Mouse (Mus musculus) lung, postnatal 0 days (tissue): ENCODE data around the gene Gm20388. TPM values are rescaled to one million over a fixed set of nuclear protein-coding genes. Genes with fewer than 3 reads are reported as not detected.

Source experiments
- ATAC-seq: fragments of 200-750 bp; cut with Nextera tagmentation; 2 replicates; pipeline ENCODE4 v1.8.0; 2017; ENCODE audit warnings: moderate library complexity
- DNase-seq: peaks from one replicate; pipeline ENCODE4 v3.0.0-alpha.2; 2016; ENCODE audit warnings: low spot score
- H3K27ac ChIP-seq: fragments of 300-500 bp; sonication (generic); 2 replicates; pipeline ENCODE4 v1.5.1; 2014; ENCODE audit warnings: antibody characterized with exemption, mild to moderate bottlenecking, low read length, mixed read lengths
- H3K27me3 ChIP-seq: fragments of 300-500 bp; sonication (generic); replicated peaks from 2 replicates; pipeline ENCODE4 v1.6.1; 2014; ENCODE audit warnings: low read length, mixed read lengths; ENCODE audit not compliant: insufficient read depth
- H3K36me3 ChIP-seq: fragments of 300-500 bp; sonication (generic); 2 replicates; pipeline ENCODE4 v1.6.1; 2014; ENCODE audit warnings: low read length, mixed read lengths; ENCODE audit not compliant: insufficient read depth
- H3K4me1 ChIP-seq: fragments of 300-500 bp; sonication (generic); 2 replicates; pipeline ENCODE4 v1.6.1; 2014; ENCODE audit warnings: antibody characterized with exemption, low read depth, low read length, mixed read lengths; ENCODE audit not compliant: insufficient read depth
- H3K4me2 ChIP-seq: fragments of 300-500 bp; sonication (generic); replicated peaks from 2 replicates; pipeline ENCODE4 v1.6.1; 2014; ENCODE audit warnings: low read depth, mild to moderate bottlenecking, low read length, moderate library complexity, mixed read lengths
- H3K4me3 ChIP-seq: fragments of 300-500 bp; sonication (generic); 2 replicates; pipeline ENCODE4 v1.5.1; 2014; ENCODE audit warnings: low read depth, low read length
- H3K9ac ChIP-seq: fragments of 300-500 bp; sonication (generic); replicated peaks from 2 replicates; pipeline ENCODE4 v1.6.1; 2014; ENCODE audit warnings: low read depth, mild to moderate bottlenecking
- H3K9me3 ChIP-seq: fragments of 300-500 bp; sonication (generic); 2 replicates; pipeline ENCODE4 v1.6.1; 2016; ENCODE audit warnings: low read length, mixed read lengths
- CTCF ChIP-seq: IDR thresholded peaks from 2 replicates; pipeline ENCODE4 v1.5.1; 2016; ENCODE audit warnings: antibody characterized with exemption, mild to moderate bottlenecking
- EP300 ChIP-seq: IDR thresholded peaks from 2 replicates; pipeline ENCODE4 v1.6.1; 2016; ENCODE audit warnings: antibody characterized with exemption, mild to moderate bottlenecking, control low read depth
- WGBS: fragments of 180-500 bp; shearing (Covaris S2); extraction: QIAGEN DNeasy Blood & Tissue Kit; methylation state at CpG from one replicate; pipeline ENCODE4 v1.1.7; 2014; 5-methylcytosine and 5-hydroxymethylcytosine counted together
- polyA plus RNA-seq: library from polyadenylated mRNA; unstranded; fragments of >200 nt; fragmentation: Nextera tagmentation; extraction: Ambion mirVana; gene quantifications from 2 replicates; pipeline ENCODE4 v1.2.1, GENCODE M21; 2015

Gm20388 gene
- polyA plus RNA-seq, 1 experiment from 2014 or later = not detected

- 64% methylated on average over 9 of the region's 9 CpGs for WGBS
- no peak for DNase-seq
Observed at GRCm38 (mm10) chr8:122573577-122573976, 2662.9 kb downstream of the Gm20388 start.

GRCm38 (mm10) chr8:122574264-122574663 is 2663.6 kb downstream of the Gm20388 start:
- Histone ChIP-seq H3K4me2 (no peak overlapping the region), H3K9ac (no peak overlapping the region), H3K9me3 (no peaks in the 10 kb centered on the region), H3K27ac (no peak overlapping the region), H3K27me3 (no peaks in the 10 kb centered on the region), H3K4me1 (peaks cover 21% of the 10 kb centered on the region; the same call in 1 of the 2 replicates), H3K4me3 (no peak overlapping the region), H3K36me3 (no peaks in the 10 kb centered on the region)
- ATAC-seq (no peak), DNase-seq (no peak)
- 33% methylated on average over 3 of the region's 3 CpGs for WGBS
- no peak for TF ChIP-seq EP300
- TF ChIP-seq CTCF = no peak

More at GRCm38 (mm10) chr8:122573577-122573976, 2662.9 kb downstream of the Gm20388 start:
- no peaks in the 10 kb centered on the region for H3K9me3 ChIP-seq
- peaks cover 27% of the 10 kb centered on the region; the same call in 1 of the 2 replicates for H3K4me1 ChIP-seq
- no peaks in the 10 kb centered on the region for H3K36me3 ChIP-seq
- no peak overlapping the region for H3K27ac ChIP-seq
- no peak overlapping the region for H3K4me3 ChIP-seq
- H3K27me3 ChIP-seq = no peaks in the 10 kb centered on the region
- ATAC-seq = no peak
- H3K9ac ChIP-seq = no peak overlapping the region
- TF ChIP-seq EP300 (no peak), CTCF (no peak)
- no peak overlapping the region for H3K4me2 ChIP-seq

GRCm38 (mm10) chr8:122574667-122575251 is 2664.1 kb downstream of the Gm20388 start:
- ATAC-seq (no peak), DNase-seq (no peak)
- H3K4me2 ChIP-seq = peak overlapping the region; percentile 95; the same call in 1 of the 2 replicates
- no peak for TF ChIP-seq CTCF
- no peak for TF ChIP-seq EP300
- no peaks in the 10 kb centered on the region for H3K9me3 ChIP-seq
- H3K27ac ChIP-seq = peak overlapping the region; percentile 44
- H3K27me3 ChIP-seq = no peaks in the 10 kb centered on the region
- no peak overlapping the region for H3K9ac ChIP-seq
- H3K36me3 ChIP-seq = no peaks in the 10 kb centered on the region
- H3K4me3 ChIP-seq = no peak overlapping the region
- peaks cover 21% of the 10 kb centered on the region; the same call in 1 of the 2 replicates for H3K4me1 ChIP-seq
- 35% methylated on average over 10 of the region's 10 CpGs for WGBS

GRCm38 (mm10) chr8:122575286-122575685 is 2664.6 kb downstream of the Gm20388 start:
- peak overlapping the region; percentile 95 for H3K4me2 ChIP-seq
- no peak for TF ChIP-seq EP300
- TF ChIP-seq CTCF = no peak
- ATAC-seq (peak; percentile 20), DNase-seq (no peak)
- no peaks in the 10 kb centered on the region for H3K27me3 ChIP-seq
- no peak overlapping the region for H3K9ac ChIP-seq
- WGBS = 37% methylated on average over 8 of the region's 8 CpGs
- H3K4me1 ChIP-seq = peaks cover 21% of the 10 kb centered on the region; the same call in 1 of the 2 replicates
- H3K4me3 ChIP-seq = no peak overlapping the region
- no peaks in the 10 kb centered on the region for H3K9me3 ChIP-seq
- H3K36me3 ChIP-seq = no peaks in the 10 kb centered on the region
- peak overlapping the region; percentile 44 for H3K27ac ChIP-seq

DNA sequence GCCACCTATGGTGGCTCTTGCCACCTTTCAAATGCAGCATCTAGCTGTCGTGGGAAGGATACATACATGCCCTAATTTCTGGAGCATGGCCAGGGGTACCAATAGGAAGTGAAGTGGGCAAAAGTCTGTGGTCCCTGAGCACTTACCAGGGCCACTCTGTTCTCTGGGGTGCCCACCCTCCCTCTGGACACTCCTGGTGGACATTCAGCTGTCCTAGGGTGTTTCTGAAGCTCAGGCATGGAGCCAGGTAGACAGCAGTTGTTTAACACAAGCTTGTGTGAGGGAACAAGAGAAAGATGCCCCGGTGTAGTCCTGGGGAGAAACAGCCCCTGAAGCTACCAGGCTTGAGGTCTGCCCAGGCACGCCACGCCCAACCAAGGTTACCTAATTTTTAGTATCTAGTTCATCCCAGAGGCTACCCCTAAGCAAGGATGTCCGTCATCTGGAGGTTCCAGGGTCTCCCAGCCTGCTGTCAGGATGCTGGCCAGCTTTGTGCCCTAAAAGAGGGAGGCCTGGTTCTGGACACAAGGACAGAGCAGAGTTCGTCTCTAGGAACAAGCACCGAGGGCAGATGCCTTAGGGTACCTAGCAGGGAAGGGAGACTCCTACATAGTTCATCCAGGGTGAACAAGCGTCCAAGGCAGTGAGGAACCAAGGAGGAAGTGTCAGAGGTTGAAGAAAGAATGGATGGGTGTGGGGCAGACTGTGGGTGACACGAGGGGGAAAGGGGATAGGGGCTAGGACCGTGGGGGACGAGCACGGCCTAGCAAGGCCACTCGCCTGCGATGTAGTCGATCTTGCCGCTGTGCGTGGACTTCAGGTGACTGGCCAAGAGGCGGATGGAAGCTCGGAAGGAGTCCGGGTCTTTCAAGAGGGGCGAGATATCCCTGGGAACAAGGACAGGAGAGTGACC is 2665.3 kb downstream of the Gm20388 start:
- Histone ChIP-seq H3K4me1 (peaks cover 21% of the 10 kb centered on the region; the same call in 1 of the 2 replicates), H3K27me3 (no peaks in the 10 kb centered on the region), H3K9ac (peak overlapping the region; percentile 63), H3K4me3 (peak overlapping the region; percentile 61), H3K27ac (peak overlapping the region; percentile 68), H3K9me3 (no peaks in the 10 kb centered on the region), H3K4me2 (peak overlapping the region; percentile 95), H3K36me3 (no peaks in the 10 kb centered on the region)
- no peak for TF ChIP-seq CTCF
- TF ChIP-seq EP300 = no peak
- no peak for DNase-seq
- ATAC-seq = peak; percentile 6
- WGBS = 12% methylated on average over 21 of the region's 21 CpGs

- Histone ChIP-seq H3K4me2 (peak within 1 kb of the TSS; percentile 95), H3K4me1 (peaks cover 21% of the 10 kb centered on the region; the same call in 1 of the 2 replicates), H3K9ac (peak within 1 kb of the TSS; percentile 63), H3K36me3 (no peaks in the 10 kb centered on the region), H3K27me3 (no peaks in the 10 kb centered on the region), H3K27ac (peak within 1 kb of the TSS; percentile 68), H3K9me3 (no peaks in the 10 kb centered on the region), H3K4me3 (peak within 1 kb of the TSS; percentile 61)
- no peak for TF ChIP-seq CTCF
- whole genome bisulfite sequencing = 3% methylated on average over 38 of the region's 39 CpGs
- ATAC-seq = peak; percentile 94
- peak; percentile 95 for DNase-seq
Observed at GRCm38 (mm10) chr8:122576648-122577022, 2666.0 kb downstream of the Gm20388 start, which contains the start of gene Aprt. Gene Aprt (minus strand): TSS chr8:122576909.
